Mouse (Mus musculus) liver, embryonic 16.5 days (tissue): Measurements from ENCODE around the gene Srpk2. TPM values are rescaled to one million over a fixed set of nuclear protein-coding genes. Genes with fewer than 3 reads are reported as not detected.
"Not testable (repeated sequence)": the region's sequence is repeated elsewhere in the genome, so short reads cannot be mapped to it uniquely, and the experiment has no call there.

Experiments used
- ATAC-seq: fragments of 200-750 bp; cut with Nextera tagmentation; 2 replicates; pipeline ENCODE4 v1.8.0; 2017; ENCODE audit warnings: low read depth, mild to moderate bottlenecking, moderate number of reproducible peaks, moderate library complexity
- H3K27ac ChIP-seq: fragments of 300-500 bp; sonication (generic); 2 replicates; pipeline ENCODE4 v1.5.1; 2014; ENCODE audit warnings: mild to moderate bottlenecking, low read length
- H3K27me3 ChIP-seq: fragments of 300-500 bp; sonication (generic); 2 replicates; pipeline ENCODE4 v1.6.1; 2014; ENCODE audit warnings: low read depth, low read length, mixed read lengths; ENCODE audit not compliant: control insufficient read depth, insufficient read depth
- H3K36me3 ChIP-seq: fragments of 300-500 bp; sonication (generic); 2 replicates; pipeline ENCODE4 v1.6.1; 2014; ENCODE audit warnings: mild to moderate bottlenecking; ENCODE audit not compliant: control insufficient read depth, insufficient read depth
- H3K4me1 ChIP-seq: fragments of 300-500 bp; sonication (generic); 2 replicates; pipeline ENCODE4 v1.6.1; 2014; ENCODE audit warnings: low read depth, low read length, mixed read lengths; ENCODE audit not compliant: control insufficient read depth
- H3K4me2 ChIP-seq: fragments of 300-500 bp; sonication (generic); 2 replicates; pipeline ENCODE4 v1.6.1; 2014; ENCODE audit warnings: low read depth, low read length, mixed read lengths
- H3K4me3 ChIP-seq: fragments of 300-500 bp; sonication (generic); 2 replicates; pipeline ENCODE4 v1.5.1; 2014; ENCODE audit warnings: low read depth, mild to moderate bottlenecking, low read length
- H3K9ac ChIP-seq: fragments of 300-500 bp; sonication (generic); 2 replicates; pipeline ENCODE4 v1.6.1; 2014; ENCODE audit warnings: low read depth, low read length
- H3K9me3 ChIP-seq: fragments of 300-500 bp; sonication (generic); replicated peaks from 2 replicates; pipeline ENCODE4 v1.6.1; 2016; ENCODE audit warnings: low read length; ENCODE audit not compliant: control insufficient read depth
- WGBS: fragments of 180-500 bp; shearing (Covaris S2); extraction: QIAGEN DNeasy Blood & Tissue Kit; methylation state at CpG from one replicate; pipeline ENCODE4 v1.1.7; 2014; ENCODE audit not compliant: insufficient replicate concordance; 5-methylcytosine and 5-hydroxymethylcytosine counted together
- polyA plus RNA-seq: library from polyadenylated mRNA; unstranded; fragments of >200 nt; fragmentation: Nextera tagmentation; extraction: Ambion mirVana; gene quantifications from 2 replicates; pipeline ENCODE4 v1.2.1, GENCODE M21; 2015

Gene Srpk2
- polyA plus RNA-seq, 1 experiment from 2014 or later: 6.6 TPM

GRCm38 (mm10) chr5:23466546-23466945 lies 217.9 kb downstream of the Srpk2 start:
- no peak for ATAC-seq
- WGBS: 84% methylated on average over 4 of the region's 4 CpGs
- no peak overlapping the region for H3K27ac ChIP-seq
- no peaks in the 10 kb centered on the region for H3K27me3 ChIP-seq
- H3K9ac ChIP-seq: no peak overlapping the region
- H3K36me3 ChIP-seq: peaks cover 48% of the 10 kb centered on the region
- no peak overlapping the region for H3K4me3 ChIP-seq
- H3K4me1 ChIP-seq: no peaks in the 10 kb centered on the region; the same call in 1 of the 2 replicates
- no peak overlapping the region for H3K4me2 ChIP-seq
- no peaks in the 10 kb centered on the region for H3K9me3 ChIP-seq

- no peaks in the 10 kb centered on the region; the same call in 1 of the 2 replicates for H3K4me1 ChIP-seq
- H3K36me3 ChIP-seq: peaks cover 39% of the 10 kb centered on the region
- no peak overlapping the region for H3K4me2 ChIP-seq
- WGBS: 89% methylated on average over 8 of the region's 8 CpGs
- no peak overlapping the region for H3K27ac ChIP-seq
- no peak overlapping the region for H3K4me3 ChIP-seq
- H3K27me3 ChIP-seq: no peaks in the 10 kb centered on the region
- no peak for ATAC-seq
- H3K9ac ChIP-seq: no peak overlapping the region
- H3K9me3 ChIP-seq: no peaks in the 10 kb centered on the region
Measured at GRCm38 (mm10) chr5:23464743-23465142, 219.7 kb downstream of the Srpk2 start.

GRCm38 (mm10) chr5:23464247-23464646 lies 220.2 kb downstream of the Srpk2 start:
- no peaks in the 10 kb centered on the region for H3K27me3 ChIP-seq
- no peak overlapping the region for H3K4me2 ChIP-seq
- ATAC-seq: no peak
- no peak overlapping the region for H3K4me3 ChIP-seq
- H3K9me3 ChIP-seq: no peaks in the 10 kb centered on the region
- no peak overlapping the region for H3K9ac ChIP-seq
- 96% methylated on average over 3 of the region's 3 CpGs for WGBS
- H3K4me1 ChIP-seq: no peaks in the 10 kb centered on the region; the same call in 1 of the 2 replicates
- no peak overlapping the region for H3K27ac ChIP-seq
- peaks cover 40% of the 10 kb centered on the region for H3K36me3 ChIP-seq

GRCm38 (mm10) chr5:23461688-23462087 lies 222.7 kb downstream of the Srpk2 start:
- H3K9ac ChIP-seq: no peak overlapping the region
- peaks cover 2% of the 10 kb centered on the region; the same call in 1 of the 2 replicates for H3K4me1 ChIP-seq
- no peak overlapping the region for H3K4me3 ChIP-seq
- H3K9me3 ChIP-seq: no peaks in the 10 kb centered on the region
- H3K27ac ChIP-seq: no peak overlapping the region
- 64% methylated on average over 2 of the region's 2 CpGs for WGBS
- H3K27me3 ChIP-seq: no peaks in the 10 kb centered on the region
- no peak overlapping the region for H3K4me2 ChIP-seq
- H3K36me3 ChIP-seq: peaks cover 26% of the 10 kb centered on the region
- no peak for ATAC-seq

GRCm38 (mm10) chr5:23453561-23453960 lies 230.9 kb downstream of the Srpk2 start:
- 80% methylated on average over 2 of the region's 2 CpGs for WGBS
- not testable (repeated sequence) for H3K4me1 ChIP-seq, ATAC-seq, H3K27ac ChIP-seq, H3K27me3 ChIP-seq, H3K9ac ChIP-seq, H3K4me3 ChIP-seq, H3K9me3 ChIP-seq, H3K4me2 ChIP-seq
- H3K36me3 ChIP-seq: peaks cover 17% of the 10 kb centered on the region

Other genes starting within 250 kb of the Srpk2 start
- 11.1 and 11.2 TPM in 2 replicates for gene Pus7, start 99.1 kb upstream of the Srpk2 start, polyA plus RNA-seq
- gene Rint1, start 103.1 kb upstream of the Srpk2 start, polyA plus RNA-seq: 16.9 TPM in 2 replicates
- gene Tomm7, start 159.5 kb upstream of the Srpk2 start, polyA plus RNA-seq: 50.2 and 63.2 TPM in 2 replicates